Mouse (Mus musculus) WW6 (cell line): ENCODE measurements around the gene Lingo3.

Source experiments
- DNase-seq: peaks from one replicate; pipeline ENCODE4 v3.0.0-alpha.2; 2013; ENCODE audit warnings: low read depth, low spot score

Lingo3 gene

GRCm38 (mm10) chr10:80843931-80844547, at the start of gene Lingo3:
Lingo3 (minus strand) TSS chr10:80844039.
- no peak for DNase-seq

DNA sequence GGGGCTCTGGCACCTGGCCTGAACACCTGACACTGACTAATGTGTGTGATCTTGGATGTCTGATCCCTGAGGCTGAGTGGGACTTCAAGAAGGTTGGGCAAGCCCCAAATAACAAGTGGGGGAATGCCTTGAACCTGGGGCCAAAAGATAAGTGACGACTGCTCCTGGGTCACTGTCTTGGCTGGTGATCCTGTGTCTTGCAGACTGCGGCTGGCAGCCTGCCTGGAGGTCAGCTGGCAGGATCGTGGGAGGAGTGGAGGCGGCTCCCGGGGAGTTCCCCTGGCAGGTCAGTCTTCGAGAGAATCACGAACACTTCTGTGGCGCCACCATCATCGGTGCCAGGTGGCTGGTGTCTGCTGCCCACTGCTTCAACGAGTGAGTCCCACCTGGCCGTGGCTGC, 43.3 kb upstream of the Lingo3 start:
- DNase-seq: no peak

- DNase-seq: no peak
These were observed 37.5 kb upstream of the Lingo3 start for GRCm38 (mm10) chr10:80881301-80881700.

GRCm38 (mm10) chr10:80880901-80881300, 37.1 kb upstream of the Lingo3 start:
- DNase-seq: no peak

GRCm38 (mm10) chr10:80880131-80880641, 36.3 kb upstream of the Lingo3 start:
- DNase-seq: peak; percentile 61

GRCm38 (mm10) chr10:80876594-80876993, 32.8 kb upstream of the Lingo3 start:
- DNase-seq: no peak

DNA sequence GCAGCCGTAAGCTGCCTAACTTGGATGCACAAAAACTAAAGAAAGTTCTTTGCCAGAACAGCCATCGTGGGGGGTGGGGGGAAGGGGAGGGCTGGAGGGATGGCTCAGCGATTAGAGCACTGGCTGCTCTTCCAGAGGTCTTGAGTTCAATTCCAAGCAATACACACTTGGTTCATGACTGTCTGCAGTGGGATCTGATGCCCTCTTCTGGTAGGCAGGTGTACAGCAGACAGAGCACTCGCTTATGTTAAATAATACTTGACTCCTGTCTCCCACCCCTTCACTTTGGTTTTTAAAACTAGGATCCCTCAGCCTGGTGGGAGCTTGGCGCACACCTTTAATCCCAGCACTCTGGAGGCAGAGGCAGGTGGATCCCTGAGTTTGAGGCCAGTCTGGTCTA, 32.2 kb upstream of the Lingo3 start:
- no peak for DNase-seq

GRCm38 (mm10) chr10:80874035-80874434, 30.2 kb upstream of the Lingo3 start:
- DNase-seq: no peak

GRCm38 (mm10) chr10:80871581-80871980, 27.7 kb upstream of the Lingo3 start, which contains the start of gene Tmprss9:
Tmprss9 (plus strand) TSS chr10:80871848.
- DNase-seq: no peak

DNA sequence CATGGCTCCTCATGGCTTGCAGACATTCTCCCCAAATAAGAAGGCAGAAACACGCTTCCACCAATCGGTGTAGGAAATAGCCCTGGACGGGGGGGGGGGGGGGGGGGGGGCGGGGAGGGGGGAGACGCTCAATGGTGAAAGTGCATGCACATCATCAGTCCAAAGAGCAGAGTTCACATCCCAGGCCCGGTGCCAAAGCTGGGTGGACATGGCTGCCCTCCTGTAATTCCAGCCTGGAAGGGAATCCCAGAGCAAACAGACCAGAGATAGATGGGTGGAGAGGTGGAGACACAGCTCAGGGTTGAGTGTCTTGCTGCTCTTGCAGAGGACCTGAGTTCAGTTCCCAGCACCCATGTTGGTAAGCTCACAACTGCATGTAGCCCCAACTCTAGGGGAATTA, 27.2 kb upstream of the Lingo3 start:
- DNase-seq: no peak

DNA sequence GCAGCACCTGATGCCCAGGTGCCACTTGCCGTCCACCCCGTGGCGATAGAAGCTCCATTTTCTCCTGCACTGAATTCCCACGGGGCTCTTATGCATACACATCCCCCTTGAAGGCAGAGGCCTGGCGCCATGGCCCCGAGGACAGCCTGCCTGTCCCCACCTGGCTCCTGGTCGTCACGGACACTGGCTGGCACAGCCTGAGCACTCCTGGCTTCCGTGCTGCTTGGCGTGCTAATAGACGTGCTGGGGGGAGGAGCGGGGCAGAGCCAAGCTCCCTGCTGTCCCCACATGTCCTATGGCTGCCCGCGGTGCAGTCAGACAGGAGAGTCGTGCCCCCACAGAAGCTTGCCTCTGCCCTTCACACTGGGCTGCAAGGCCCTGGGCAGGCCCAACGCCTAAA, 20.6 kb upstream of the Lingo3 start:
- no peak for DNase-seq

- DNase-seq: no peak
These were observed 18.5 kb upstream of the Lingo3 start for GRCm38 (mm10) chr10:80862305-80862704.

DNA sequence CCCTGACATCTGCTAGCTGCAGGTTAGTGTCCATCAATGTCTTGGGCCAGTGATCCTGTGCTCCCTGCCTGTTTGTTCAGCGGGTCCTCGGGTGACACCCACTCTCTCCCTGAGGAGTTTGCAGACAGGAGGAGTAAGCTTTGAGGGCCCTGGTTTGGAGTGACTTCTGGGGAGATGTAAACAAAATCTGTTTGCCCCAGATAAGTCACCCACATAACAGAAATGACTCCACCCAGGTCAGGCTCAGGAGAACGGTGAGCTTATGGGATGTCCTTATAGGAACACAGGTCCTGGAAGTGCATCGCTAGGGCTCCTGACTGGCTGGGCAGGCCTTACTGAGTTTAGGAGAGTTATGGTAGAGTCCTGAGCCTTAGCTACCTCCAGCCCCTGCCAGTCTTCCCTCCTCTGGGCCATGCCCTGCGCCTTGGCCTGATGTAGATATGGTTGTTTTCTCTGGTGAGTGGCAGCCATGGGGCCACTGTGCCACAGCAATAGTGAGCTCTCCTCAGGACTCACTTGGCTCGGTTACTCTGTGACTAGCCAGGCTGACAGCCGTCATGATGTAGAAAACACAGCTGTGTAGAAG, 14.6 kb upstream of the Lingo3 start:
- no peak for DNase-seq

DNA sequence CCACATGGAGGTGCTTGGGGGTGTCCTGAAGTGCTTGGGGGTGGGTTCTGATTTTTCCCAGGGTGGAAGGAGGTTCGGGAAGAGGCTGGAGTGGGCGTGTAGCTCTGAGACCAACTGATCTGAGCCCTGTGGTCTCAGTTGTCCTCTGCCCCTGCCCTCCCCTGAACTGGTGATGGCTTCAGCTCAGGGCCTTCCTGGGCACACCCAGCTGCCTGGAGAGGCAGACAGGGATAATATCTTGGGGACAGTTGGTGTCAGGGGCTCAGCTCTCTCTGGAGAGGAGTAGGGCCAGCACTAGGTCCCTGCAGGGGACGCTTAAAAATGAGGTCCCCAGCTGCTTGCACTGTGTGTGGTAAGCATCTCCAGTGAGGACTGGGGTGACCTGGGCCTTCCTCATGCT, 14.0 kb upstream of the Lingo3 start:
- DNase-seq: no peak

GRCm38 (mm10) chr10:80857386-80857785, 13.5 kb upstream of the Lingo3 start:
- no peak for DNase-seq

DNA sequence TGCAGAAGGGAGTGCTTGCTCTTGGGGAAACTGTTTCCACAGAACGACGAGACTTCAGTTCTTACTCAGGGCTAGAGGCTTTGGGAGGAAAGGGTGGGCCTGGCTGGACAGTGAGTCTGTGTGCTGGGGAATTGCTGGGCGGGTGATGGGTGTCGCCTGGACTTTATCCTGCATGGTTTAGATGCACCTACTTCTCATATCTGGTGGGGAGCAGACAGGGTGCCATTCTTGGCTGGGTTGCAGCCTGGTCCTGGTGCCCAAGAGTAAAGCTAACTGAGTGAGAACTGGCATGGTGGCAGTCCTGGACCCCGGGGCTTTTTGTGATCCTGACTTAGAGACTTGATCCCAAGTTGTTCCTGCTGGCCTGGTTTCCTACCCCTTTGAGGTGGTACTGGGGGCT, 13.1 kb upstream of the Lingo3 start:
- no peak for DNase-seq

DNA sequence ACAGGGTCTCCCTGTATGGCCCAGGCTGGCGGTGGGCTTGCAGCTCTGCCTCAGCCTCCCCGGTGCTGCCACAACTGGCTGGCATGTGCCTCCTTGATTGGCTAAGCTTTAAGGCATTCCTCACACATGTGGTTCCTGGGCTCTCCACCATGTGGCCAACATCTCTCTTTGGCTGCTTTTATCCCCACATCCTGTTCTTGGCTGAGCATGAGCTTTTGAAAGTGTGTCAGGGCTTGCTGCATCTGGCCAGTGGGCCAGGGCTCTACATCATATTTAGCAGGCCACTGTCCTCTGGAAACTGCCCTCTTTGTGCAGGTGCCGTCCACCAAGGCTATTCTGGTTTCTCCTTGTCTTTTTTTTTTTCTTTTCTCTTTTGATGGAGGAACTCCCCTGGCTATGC, 12.4 kb upstream of the Lingo3 start:
- no peak for DNase-seq

DNA sequence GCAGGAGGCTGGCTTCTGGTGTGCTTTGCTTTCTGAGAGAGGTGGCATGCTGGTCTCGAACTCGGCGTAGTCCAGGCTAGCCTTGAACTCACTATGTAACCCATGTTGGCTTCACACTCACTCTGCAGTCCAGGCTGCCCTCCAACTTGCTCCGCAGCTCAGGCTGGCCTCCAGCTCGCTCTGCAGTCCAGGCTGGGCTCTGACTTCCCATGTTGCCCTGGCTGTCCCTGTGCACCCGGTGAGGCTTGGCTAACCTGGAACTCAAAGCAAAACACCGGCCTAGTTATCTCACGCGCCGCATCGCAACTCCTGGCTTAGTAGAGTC, 11.9 kb upstream of the Lingo3 start:
- no peak for DNase-seq

GRCm38 (mm10) chr10:80854913-80855748, 11.3 kb upstream of the Lingo3 start, which contains the start of the genes Lsm7 and Sppl2b:
Lsm7 (minus strand) TSS chr10:80855209.
Sppl2b (plus strand) TSS chr10:80855275.
- DNase-seq: peak; percentile 87

DNA sequence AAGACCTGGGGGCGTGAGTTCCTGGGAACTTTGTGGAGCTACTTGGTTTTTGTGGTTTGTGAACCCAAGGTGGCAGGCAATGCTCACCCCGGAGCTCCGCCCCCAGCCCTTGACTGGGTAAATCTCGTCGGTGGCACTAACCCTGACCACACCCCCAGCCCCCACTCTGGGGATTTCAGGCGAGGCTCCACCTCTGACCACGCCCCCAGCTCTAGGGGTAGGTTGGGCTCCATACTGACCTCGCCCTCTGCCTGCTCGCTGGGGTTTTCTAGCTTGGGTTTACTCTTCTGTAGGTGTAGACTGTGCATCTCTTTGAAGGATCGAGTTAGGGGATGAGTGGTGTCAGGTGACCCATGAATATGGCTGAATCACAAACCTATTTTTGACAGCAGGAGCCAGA, 4.7 kb upstream of the Lingo3 start:
- DNase-seq: peak; percentile 75

- DNase-seq: no peak
These were observed 1.9 kb upstream of the Lingo3 start for GRCm38 (mm10) chr10:80845732-80846131.

DNA sequence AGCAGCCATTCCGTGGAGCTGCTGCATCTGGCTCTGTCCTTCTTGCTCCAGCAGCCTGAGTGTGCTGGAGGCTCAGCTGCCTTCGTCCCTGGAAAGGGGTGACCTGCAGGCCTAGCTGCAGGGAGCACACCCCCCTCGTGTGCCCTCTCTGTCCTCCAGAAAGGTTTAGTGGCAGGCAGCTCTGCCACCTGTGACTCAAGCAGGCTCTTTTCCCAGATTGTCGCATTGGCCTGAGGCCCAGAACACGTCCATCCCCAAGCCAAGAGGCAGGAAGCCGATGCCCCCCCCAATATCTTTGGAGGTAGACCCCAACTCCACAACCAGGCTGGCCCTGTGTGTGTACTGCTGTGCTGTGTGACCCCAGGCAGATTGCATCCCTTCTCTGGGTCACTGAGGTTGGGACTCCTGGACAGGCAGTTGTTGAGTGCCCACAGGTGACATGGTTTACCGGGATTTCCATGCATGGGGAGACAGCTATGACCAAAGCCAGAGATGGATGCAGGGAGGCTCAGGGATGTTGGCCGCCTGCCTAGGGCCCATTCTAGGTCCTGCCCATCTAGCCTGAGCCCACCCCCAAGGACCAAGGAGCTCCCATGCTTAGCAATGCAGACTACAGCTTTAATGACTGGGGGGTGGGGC, 1.3 kb upstream of the Lingo3 start:
- no peak for DNase-seq
